Mouse (Mus musculus) midbrain, embryonic 13.5 days (tissue): ENCODE measurements at regions not wholly inside any gene's neighbourhood (a gene's known extent, or its start where the extent isn't known, plus 50 kb on each side); places are given as distances from the start of the nearest gene placed in this dataset.

ENCODE experiments used
- ATAC-seq: fragments of 200-750 bp; cut with Nextera tagmentation; 2 replicates; pipeline ENCODE4 v1.8.0; 2017; ENCODE audit warnings: mild to moderate bottlenecking, moderate TSS enrichment, moderate library complexity
- H3K27ac ChIP-seq: fragments of 300-500 bp; sonication (generic); 2 replicates; pipeline ENCODE4 v1.5.1; 2015; ENCODE audit warnings: inconsistent platforms, mild to moderate bottlenecking, moderate library complexity
- H3K27me3 ChIP-seq: fragments of 300-500 bp; sonication (generic); 2 replicates; pipeline ENCODE4 v1.6.1; 2015; ENCODE audit warnings: mild to moderate bottlenecking, inconsistent platforms
- H3K36me3 ChIP-seq: fragments of 300-500 bp; sonication (generic); 2 replicates; pipeline ENCODE4 v1.6.1; 2015; ENCODE audit warnings: mild to moderate bottlenecking, inconsistent platforms
- H3K4me1 ChIP-seq: fragments of 300-500 bp; sonication (generic); replicated peaks from 2 replicates; pipeline ENCODE4 v1.6.1; 2015; ENCODE audit warnings: inconsistent platforms
- H3K4me2 ChIP-seq: fragments of 300-500 bp; sonication (generic); replicated peaks from 2 replicates; pipeline ENCODE4 v1.6.1; 2015; ENCODE audit warnings: moderate library complexity, mild to moderate bottlenecking, inconsistent platforms
- H3K4me3 ChIP-seq: fragments of 300-500 bp; sonication (generic); replicated peaks from 2 replicates; pipeline ENCODE4 v1.5.1; 2015; ENCODE audit warnings: mild to moderate bottlenecking, inconsistent platforms
- H3K9ac ChIP-seq: fragments of 300-500 bp; sonication (generic); replicated peaks from 2 replicates; pipeline ENCODE4 v1.6.1; 2015; ENCODE audit warnings: mild to moderate bottlenecking, inconsistent platforms
- H3K9me3 ChIP-seq: fragments of 300-500 bp; sonication (generic); 2 replicates; pipeline ENCODE4 v1.6.1; 2016; ENCODE audit warnings: mild to moderate bottlenecking, inconsistent platforms
- WGBS: fragments of 180-500 bp; shearing (Covaris S2); methylation state at CpG from one replicate; pipeline ENCODE4 v1.1.7; 2015; 5-methylcytosine and 5-hydroxymethylcytosine counted together

GRCm38 (mm10) chr6:33117877-33118276 is 57.8 kb upstream of the Chchd3 start:
- ATAC-seq: no peak
- no peaks in the 10 kb centered on the region for H3K4me1 ChIP-seq
- no peak overlapping the region for H3K27ac ChIP-seq
- H3K4me3 ChIP-seq: no peak overlapping the region
- H3K27me3 ChIP-seq: no peaks in the 10 kb centered on the region
- 67% methylated on average over 1 of the region's 1 CpGs for WGBS
- no peaks in the 10 kb centered on the region for H3K9me3 ChIP-seq
- no peaks in the 10 kb centered on the region for H3K36me3 ChIP-seq
- H3K4me2 ChIP-seq: no peak overlapping the region
- no peak overlapping the region for H3K9ac ChIP-seq

DNA sequence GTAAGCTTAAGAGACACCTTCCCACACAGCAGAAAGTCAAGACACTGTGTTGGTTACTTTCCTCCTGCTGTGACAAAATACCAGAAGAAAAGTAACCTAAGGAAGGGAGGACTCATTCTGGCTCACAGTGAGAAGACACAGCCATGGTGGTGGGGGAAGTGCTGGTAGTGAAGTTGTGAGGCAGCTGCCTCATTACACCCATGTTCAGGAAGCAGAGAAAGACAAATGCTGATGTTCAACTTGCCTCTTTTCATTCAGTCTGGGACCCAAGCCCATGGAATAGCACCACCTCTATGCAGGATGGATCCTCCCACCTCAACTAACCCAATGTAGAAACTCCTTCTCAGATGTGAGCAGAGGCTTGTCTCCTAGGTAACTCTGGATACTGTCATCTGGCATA is 60.5 kb upstream of the Chchd3 start:
- no peaks in the 10 kb centered on the region for H3K4me1 ChIP-seq
- H3K27me3 ChIP-seq: no peaks in the 10 kb centered on the region
- no peak for ATAC-seq
- H3K27ac ChIP-seq: no peak overlapping the region
- no peaks in the 10 kb centered on the region for H3K36me3 ChIP-seq
- no peaks in the 10 kb centered on the region for H3K9me3 ChIP-seq
- no peak overlapping the region for H3K4me2 ChIP-seq
- no peak overlapping the region for H3K4me3 ChIP-seq
- no peak overlapping the region for H3K9ac ChIP-seq

GRCm38 (mm10) chr6:33126574-33126973 is 66.5 kb upstream of the Chchd3 start:
- Histone ChIP-seq H3K27me3 (no peaks in the 10 kb centered on the region), H3K9ac (no peak overlapping the region), H3K9me3 (no peaks in the 10 kb centered on the region), H3K36me3 (no peaks in the 10 kb centered on the region), H3K4me3 (no peak overlapping the region), H3K27ac (no peak overlapping the region), H3K4me2 (peak overlapping the region; percentile 22; the same call in 1 of the 2 replicates), H3K4me1 (no peaks in the 10 kb centered on the region)
- 9% methylated on average over 8 of the region's 8 CpGs for WGBS
- 0 out of 2 replicates have a peak, but pooled peaks have one; percentile 34 for ATAC-seq

DNA sequence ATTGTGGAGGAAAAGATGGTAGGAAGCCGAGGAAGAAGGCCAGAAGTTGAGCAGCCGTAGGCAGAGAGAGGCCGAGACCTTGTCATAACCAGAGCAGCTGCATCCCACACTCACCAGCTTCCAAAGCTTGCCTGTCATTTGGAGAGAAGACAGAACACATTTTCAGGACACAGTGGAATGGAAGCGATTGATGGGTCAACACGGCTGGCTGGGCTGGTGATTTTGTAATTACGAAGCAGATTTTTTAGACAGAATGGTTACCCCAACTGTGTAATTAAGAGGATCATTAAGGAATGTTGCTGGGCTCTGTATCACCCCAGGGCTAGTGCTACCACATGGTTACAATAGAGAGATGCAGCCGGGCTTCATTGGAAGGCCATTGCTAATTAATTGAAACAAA is 76.8 kb upstream of the Chchd3 start:
- H3K4me1 ChIP-seq: no peaks in the 10 kb centered on the region
- H3K9me3 ChIP-seq: no peaks in the 10 kb centered on the region
- no peak overlapping the region for H3K4me2 ChIP-seq
- no peak overlapping the region for H3K9ac ChIP-seq
- H3K27ac ChIP-seq: no peak overlapping the region
- no peaks in the 10 kb centered on the region for H3K36me3 ChIP-seq
- no peak overlapping the region for H3K4me3 ChIP-seq
- ATAC-seq: no peak
- H3K27me3 ChIP-seq: 0 out of 2 replicates have a peak, but pooled peaks cover 3% of the 10 kb centered on the region
- 77% methylated on average over 7 of the region's 7 CpGs for WGBS

- H3K9me3 ChIP-seq: no peaks in the 10 kb centered on the region
Observed at GRCm38 (mm10) chr6:33137823-33138222, 77.8 kb upstream of the Chchd3 start.

DNA sequence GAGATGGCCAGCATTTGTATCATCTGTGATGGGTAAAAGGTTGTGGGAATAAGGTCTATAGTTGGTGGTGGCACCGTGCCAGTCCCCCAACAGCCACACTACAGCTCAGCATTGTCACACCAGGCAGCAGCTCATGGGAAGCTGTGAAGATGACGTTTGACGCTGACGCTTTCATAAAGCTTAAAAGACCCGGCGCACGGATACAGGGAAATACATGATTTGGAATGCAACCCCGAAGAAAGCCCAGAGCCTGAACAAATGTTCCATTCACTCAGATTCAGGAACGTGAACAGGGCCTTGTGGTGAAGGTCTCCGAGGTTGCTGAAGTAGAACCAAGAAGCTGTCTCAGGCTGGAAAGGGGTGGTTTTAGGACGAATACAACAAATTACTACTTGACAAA is 82.4 kb upstream of the Exoc4 start:
- no peak overlapping the region for H3K9ac ChIP-seq
- H3K4me2 ChIP-seq: no peak overlapping the region
- H3K4me3 ChIP-seq: no peak overlapping the region
- ATAC-seq: 0 out of 2 replicates have a peak, but pooled peaks have one; percentile 30
- 63% methylated on average over 11 of the region's 11 CpGs for WGBS
- H3K27me3 ChIP-seq: no peaks in the 10 kb centered on the region
- H3K36me3 ChIP-seq: no peaks in the 10 kb centered on the region
- H3K4me1 ChIP-seq: peaks cover 7% of the 10 kb centered on the region; the same call in 1 of the 2 replicates
- no peak overlapping the region for H3K27ac ChIP-seq
- H3K9me3 ChIP-seq: no peaks in the 10 kb centered on the region

More at GRCm38 (mm10) chr6:33137823-33138222, 77.8 kb upstream of the Chchd3 start:
- H3K27me3 ChIP-seq: 0 out of 2 replicates have a peak, but pooled peaks cover 3% of the 10 kb centered on the region
- H3K27ac ChIP-seq: no peak overlapping the region
- no peaks in the 10 kb centered on the region for H3K4me1 ChIP-seq
- WGBS: 47% methylated on average over 8 of the region's 8 CpGs
- H3K36me3 ChIP-seq: no peaks in the 10 kb centered on the region
- ATAC-seq: no peak
- no peak overlapping the region for H3K4me3 ChIP-seq
- H3K9ac ChIP-seq: no peak overlapping the region
- H3K4me2 ChIP-seq: no peak overlapping the region

- H3K36me3 ChIP-seq: no peaks in the 10 kb centered on the region
- H3K27ac ChIP-seq: no peak overlapping the region
- no peak overlapping the region for H3K4me3 ChIP-seq
- WGBS: 77% methylated on average over 12 of the region's 12 CpGs
- ATAC-seq: no peak
- no peak overlapping the region for H3K9ac ChIP-seq
- no peaks in the 10 kb centered on the region for H3K27me3 ChIP-seq
- H3K4me1 ChIP-seq: no peaks in the 10 kb centered on the region
- H3K9me3 ChIP-seq: no peaks in the 10 kb centered on the region
- no peak overlapping the region for H3K4me2 ChIP-seq
Observed at GRCm38 (mm10) chr6:33173606-33174005, 75.3 kb upstream of the Exoc4 start.

- ATAC-seq: no peak
- Histone ChIP-seq H3K27ac (no peak overlapping the region), H3K4me2 (no peak overlapping the region), H3K36me3 (no peaks in the 10 kb centered on the region), H3K9me3 (no peaks in the 10 kb centered on the region), H3K4me1 (no peaks in the 10 kb centered on the region), H3K9ac (no peak overlapping the region), H3K4me3 (no peak overlapping the region), H3K27me3 (no peaks in the 10 kb centered on the region)
- 63% methylated on average over 6 of the region's 6 CpGs for WGBS
Observed at GRCm38 (mm10) chr6:33174616-33175015, 74.3 kb upstream of the Exoc4 start.

DNA sequence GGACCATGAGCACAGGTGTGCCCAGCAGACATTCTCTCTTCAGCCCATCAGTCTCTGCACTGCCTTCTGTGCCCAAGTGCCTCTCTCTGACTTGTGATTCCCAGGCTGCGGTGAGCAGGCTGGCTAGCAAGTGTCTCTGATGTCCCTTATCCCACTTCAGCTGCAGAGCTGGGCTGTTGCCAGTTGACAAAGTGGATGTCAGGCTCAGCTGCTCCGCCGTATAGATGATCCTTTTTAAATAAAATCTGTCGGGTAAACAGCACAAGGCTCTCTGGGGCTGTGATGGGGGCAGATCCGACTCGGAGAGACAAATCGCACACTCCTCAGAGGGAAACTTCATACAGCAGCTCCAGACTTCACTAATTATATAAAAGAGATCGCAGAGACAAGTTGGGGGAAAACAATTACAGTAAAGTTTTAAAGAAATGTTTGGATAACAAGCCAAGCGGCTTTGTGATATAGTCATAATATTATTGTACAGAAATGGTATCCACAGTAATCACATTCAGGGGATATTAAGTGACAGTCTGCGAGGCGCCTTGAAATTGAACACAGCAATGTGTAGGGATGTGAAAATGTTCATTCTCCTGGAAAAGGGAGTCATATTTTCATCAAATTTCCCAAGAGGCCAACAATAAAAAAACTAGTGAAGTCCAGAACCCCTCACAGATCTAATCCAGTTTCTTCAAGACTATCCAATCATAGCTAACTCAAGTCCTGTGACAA is 59.2 kb upstream of the Exoc4 start:
- peaks cover 4% of the 10 kb centered on the region; the same call in 1 of the 2 replicates for H3K4me1 ChIP-seq
- no peak overlapping the region for H3K4me3 ChIP-seq
- no peak overlapping the region for H3K4me2 ChIP-seq
- peak; percentile 79 for ATAC-seq
- 72% methylated on average over 11 of the region's 11 CpGs for WGBS
- H3K27ac ChIP-seq: 0 out of 2 replicates have a peak overlapping the region, but pooled peaks have one; percentile 2
- no peaks in the 10 kb centered on the region for H3K27me3 ChIP-seq
- H3K9ac ChIP-seq: no peak overlapping the region
- H3K9me3 ChIP-seq: no peaks in the 10 kb centered on the region
- H3K36me3 ChIP-seq: no peaks in the 10 kb centered on the region

GRCm38 (mm10) chr6:33193823-33194222 is 55.1 kb upstream of the Exoc4 start:
- 86% methylated on average over 3 of the region's 3 CpGs for WGBS

More at GRCm38 (mm10) chr6:33193823-33194222, 55.1 kb upstream of the Exoc4 start:
- ATAC-seq: no peak
- Histone ChIP-seq H3K4me1 (peaks cover 4% of the 10 kb centered on the region; the same call in 1 of the 2 replicates), H3K36me3 (no peaks in the 10 kb centered on the region), H3K4me3 (no peak overlapping the region), H3K27me3 (no peaks in the 10 kb centered on the region), H3K9me3 (no peaks in the 10 kb centered on the region), H3K27ac (no peak overlapping the region), H3K4me2 (no peak overlapping the region), H3K9ac (no peak overlapping the region)
